Mouse (Mus musculus) embryo, embryonic 11.5 days (tissue): ENCODE data around the gene Anxa9.
A peak's percentile ranks its signal among the peaks of the same experiment; 100 is the strongest.
"Not testable (repeated sequence)": the region's sequence is repeated elsewhere in the genome, so short reads cannot be mapped to it uniquely, and the experiment has no call there.

Source experiments
- DNase-seq: peaks from one replicate; pipeline ENCODE4 v3.0.0-alpha.2; 2012; ENCODE audit warnings: low read depth, low spot score

The Anxa9 gene

GRCm38 (mm10) chr3:95307100-95307499 lies at the start of gene Anxa9:
Gene Anxa9, minus strand, starts transcription at chr3:95307176.
- DNase-seq = no peak

DNA sequence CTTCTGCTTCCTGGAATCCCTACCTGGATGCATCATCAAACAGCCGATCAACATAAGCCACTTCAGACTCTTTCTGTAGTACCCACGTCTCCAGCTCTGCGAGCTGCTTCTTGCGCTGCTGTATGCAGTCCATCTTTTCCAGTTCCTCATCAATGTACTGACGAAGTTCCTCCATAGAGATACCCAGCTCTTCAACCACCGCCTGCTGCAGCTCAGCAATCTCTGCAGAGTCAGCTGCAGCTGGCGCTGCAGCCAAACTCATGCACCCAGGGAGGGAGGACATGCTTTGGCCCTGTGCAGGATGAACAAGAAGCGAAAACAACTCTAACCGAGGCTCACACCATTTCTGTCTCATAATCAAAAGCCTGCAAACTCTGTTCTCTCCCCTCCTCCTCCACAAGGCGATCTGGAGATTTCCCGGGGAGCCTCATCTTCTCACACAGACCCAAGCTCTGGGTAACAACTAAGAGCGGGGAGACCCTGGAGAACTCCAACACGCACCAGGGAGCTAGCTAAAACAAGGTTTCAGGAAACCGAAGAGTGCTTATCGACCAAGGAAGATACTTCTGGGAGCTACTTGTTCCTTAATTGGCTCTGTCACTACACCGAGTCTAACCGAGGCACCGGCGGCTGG lies 49.1 kb upstream of the Anxa9 start:
- not testable (repeated sequence) for DNase-seq

DNA sequence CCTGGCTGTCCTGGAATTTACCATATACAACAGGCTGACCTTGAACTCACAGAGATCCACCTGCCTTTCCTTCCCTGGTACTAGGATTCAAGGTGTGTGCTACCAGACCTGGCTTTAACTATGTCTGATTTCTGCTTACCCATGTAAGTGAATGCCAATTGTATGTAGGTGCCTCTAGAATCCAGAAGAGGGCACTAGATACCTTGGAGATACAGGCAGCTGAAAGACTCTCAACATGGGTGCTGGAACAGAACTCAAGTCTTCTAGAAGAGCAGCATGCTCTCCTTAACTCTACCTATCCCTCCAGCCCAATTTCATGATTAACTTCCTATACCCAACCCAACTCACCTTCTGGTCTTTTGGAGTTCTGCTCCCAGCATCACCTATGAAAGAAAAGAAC lies 42.5 kb upstream of the Anxa9 start:
- DNase-seq = no peak

DNA sequence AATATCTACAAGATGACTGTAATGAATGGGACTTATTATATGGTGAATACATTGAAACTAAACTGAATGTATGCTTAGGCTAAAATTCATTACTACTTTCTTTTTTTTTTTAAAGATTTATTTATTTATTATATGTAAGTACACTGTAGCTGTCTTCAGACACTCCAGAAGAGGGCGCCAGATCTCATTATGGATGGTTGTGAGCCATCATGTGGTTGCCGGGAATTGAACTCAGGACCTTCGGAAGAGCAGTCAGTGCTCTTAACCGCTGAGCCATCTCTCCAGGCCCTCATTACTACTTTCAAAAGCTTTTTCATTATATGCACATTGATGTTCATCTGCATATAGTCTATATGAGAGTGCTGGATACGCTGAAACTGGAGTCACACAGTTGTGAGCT lies 41.4 kb upstream of the Anxa9 start:
- DNase-seq = not testable (repeated sequence)

DNA sequence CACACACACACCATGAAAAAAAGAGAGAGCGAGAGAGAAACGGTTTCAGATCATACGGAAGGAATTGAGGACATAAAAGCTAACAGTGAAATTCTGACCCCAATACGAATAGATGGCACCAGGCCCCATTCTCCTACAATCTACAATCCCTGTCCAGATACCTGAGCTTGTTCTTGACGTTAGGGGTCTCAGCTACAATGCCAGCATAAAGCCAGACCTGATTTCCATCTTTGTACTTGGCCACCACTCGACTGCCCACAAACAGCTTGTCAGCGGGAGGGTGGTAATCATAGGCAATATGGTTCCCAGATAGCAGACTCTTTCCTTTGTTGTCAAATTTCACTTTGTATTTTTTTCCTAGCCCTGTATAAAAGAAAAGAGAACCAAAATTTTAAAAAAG lies 39.5 kb upstream of the Anxa9 start:
- no peak for DNase-seq

GRCm38 (mm10) chr3:95343356-95344000 lies 36.5 kb upstream of the Anxa9 start:
- DNase-seq = not testable (repeated sequence)

GRCm38 (mm10) chr3:95338251-95338650 lies 31.3 kb upstream of the Anxa9 start:
- no peak for DNase-seq

DNA sequence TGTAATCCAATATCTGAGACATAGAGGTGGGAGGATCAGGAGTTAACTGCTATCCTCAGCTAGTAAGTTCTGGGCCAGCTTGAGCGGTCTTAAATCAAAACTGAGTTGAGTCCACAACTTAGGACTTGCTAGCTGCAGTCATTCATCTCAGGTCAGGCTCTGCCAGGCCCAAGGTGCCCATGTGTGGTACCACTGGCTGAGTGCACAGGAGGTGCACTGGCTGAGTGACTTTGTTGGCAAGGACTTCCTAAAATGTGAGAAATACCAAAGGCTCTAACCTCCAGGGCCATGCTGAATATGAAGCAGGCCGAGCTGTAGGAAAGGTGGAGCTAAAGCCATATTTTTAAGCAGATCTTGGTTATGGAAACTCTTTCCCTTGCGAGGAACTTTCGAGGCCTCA lies 30.4 kb upstream of the Anxa9 start:
- DNase-seq = no peak

DNA sequence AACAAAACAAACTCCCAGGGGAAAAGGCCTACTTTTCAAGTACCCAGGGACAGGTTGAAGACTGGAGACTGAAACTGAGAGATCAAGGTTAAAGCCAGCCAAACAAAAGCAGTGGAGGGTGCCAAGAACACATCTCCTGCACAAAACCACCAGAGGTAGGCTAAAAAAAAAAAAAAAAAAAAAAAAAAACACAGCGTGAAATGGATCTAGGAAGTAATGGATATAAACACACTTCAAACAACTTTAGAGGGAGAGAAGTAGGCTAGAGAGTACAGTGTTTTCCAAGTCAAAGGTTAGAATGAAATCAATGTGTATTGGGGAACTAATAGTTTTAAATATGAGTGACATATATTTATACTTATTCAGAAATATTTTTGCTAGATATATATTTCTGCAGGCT lies 24.6 kb upstream of the Anxa9 start:
- no peak for DNase-seq

- no peak for DNase-seq
These were observed 21.9 kb upstream of the Anxa9 start for GRCm38 (mm10) chr3:95328803-95329404.

DNA sequence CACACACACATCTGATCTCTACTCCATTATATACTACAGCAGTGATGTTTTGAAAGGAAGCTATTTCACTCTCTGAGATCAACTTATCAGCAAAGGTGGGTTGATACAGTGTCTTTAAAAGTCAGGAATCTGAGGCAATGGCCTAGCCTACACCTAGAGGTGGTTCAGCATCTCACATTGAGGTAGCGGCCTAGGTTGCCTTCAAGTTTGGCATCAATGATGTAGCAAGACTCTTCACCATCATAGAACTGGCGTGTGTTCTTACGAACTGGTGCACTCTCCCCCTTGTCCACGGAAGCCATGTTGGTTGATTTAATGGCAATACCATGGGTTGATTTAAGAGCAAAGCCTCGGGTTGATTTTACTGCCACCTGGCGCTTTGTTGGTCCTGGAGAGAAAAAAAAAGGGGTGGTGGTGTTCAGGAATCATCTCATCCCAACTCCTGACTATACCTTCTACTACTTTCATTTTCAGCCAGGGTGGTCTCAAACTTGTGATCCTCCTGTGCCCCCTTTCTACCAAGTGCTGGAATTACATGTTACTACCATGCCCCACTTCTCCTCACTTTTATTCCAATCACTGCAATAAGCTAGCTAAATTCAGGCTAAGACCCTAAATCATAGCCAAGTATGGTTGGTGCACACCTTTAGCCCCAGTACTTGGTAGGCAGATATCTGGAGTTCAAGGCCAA lies 17.6 kb upstream of the Anxa9 start:
- DNase-seq = no peak

DNA sequence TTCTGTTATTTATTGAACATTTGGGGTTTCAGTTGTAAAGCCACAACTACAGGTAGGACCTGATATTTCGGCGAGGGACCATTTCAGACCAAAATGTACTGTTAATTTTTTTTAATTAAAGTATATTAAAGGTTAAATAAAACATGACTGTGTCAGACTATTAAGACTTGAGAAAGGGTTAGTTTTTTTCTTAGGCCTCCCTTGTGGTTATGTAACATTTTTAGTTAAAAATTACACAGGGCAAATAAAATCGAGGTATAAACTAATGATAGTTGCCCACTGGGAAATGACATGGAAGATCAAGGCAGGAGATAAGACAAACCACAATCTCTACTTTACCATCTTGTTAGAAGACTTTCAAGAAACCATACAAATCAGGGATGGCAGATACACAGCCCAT lies 16.5 kb upstream of the Anxa9 start:
- no peak for DNase-seq

- DNase-seq = no peak
These were observed 13.0 kb upstream of the Anxa9 start for GRCm38 (mm10) chr3:95319701-95320625.

GRCm38 (mm10) chr3:95319110-95319509 lies 12.1 kb upstream of the Anxa9 start:
- no peak for DNase-seq

DNA sequence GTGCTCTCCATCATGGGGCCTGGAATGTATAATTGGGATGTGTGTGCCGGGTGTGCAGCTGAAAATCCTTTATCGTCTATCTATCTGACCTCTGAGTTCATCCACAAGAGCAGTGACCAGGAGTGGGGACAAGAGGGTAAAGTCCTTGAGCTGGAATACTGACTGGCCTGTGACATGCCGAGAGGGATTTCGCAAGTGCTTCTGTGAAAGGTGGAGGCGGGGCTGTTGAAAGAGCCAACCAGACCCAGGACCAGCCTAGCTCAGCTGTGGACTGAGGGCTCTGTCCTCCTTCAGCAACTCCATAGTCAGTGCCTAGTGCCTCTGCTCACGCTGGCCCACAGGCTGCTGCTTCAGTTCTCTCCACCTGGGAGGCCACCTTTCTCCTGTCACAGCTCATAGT lies 11.6 kb upstream of the Anxa9 start:
- no peak for DNase-seq

GRCm38 (mm10) chr3:95317414-95318080 lies 10.6 kb upstream of the Anxa9 start:
- DNase-seq = no peak

DNA sequence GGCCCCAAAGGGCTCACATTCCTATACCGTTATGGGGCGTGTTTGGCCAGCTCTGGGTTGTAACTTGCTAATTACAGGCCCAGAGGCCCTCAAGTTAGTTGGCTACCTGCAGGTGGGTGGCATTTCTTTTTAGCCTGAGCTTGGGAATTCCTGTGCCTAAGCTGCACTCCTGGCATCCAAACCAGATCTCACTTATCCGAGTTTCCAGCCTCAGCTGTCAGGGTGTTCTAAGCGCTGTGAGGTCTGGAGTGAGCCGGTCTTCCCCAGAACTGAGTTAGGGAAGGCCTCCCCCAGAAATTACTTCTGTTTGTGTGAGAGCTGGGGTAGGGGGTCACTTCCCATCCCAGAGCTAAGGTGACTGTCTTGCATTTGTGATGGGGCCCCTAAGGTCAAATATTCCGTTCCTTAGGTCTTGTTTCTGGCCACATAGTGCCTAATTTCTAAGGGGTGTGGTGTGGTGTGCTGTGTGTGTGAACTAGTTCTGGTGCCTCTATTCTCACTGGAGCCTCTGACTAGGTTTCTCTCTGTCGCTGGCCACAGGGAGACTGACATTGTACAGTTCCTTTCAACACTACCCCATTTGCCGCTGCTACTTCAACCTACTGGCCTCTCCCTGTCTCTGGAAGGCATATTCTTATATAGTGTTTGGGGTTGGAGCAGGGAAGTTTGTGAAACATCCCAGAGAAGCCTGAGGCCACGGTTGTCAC lies 9.0 kb upstream of the Anxa9 start:
- DNase-seq = no peak

- peak; percentile 78 for DNase-seq
These were observed 8.3 kb upstream of the Anxa9 start for GRCm38 (mm10) chr3:95315094-95315843.

- DNase-seq = no peak
These were observed 7.6 kb upstream of the Anxa9 start, which contains the start of gene Cers2 for GRCm38 (mm10) chr3:95314486-95315093. Gene Cers2, plus strand, starts transcription at chr3:95314791.
